Comparison of ENCODE assay signal across 23 mouse cellular contexts in the genomic region with DNA sequence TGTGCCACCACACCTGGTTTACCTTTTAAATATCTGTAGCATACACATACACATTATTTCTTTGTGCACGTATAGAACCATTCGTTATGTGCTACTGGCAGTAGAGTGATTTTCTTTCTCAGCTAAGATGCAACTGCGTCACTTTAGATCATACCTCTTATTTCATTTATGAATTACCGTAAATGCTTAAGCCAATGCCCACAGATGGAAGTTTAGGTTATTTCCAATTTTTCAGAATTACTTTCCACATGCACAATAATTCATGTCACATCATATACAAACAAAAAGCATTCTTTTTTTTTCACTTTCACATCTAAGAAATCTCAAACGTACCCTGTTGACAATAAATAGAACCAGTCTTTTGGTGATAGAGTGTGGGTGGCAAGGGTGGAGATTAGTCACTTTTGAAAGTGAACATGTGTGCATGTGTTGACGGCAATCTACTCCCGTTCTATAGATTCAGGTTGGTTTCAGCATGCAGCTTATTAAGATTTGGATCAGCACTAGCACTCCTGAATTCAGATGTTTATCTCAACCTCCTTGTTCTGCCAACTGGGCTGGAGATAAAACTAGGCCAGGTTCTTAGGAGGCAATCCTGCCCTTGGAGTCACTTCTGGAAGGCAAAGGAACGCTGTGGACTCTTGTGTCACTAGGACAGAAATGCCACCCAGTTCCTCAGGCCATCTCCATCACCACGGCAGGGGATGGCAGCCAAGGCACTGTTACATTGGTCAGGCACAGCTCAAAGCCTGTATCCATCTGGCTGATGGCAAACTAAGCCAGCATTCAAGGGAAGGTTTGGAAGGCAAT. TPM values are rescaled to one million over a fixed set of nuclear protein-coding genes. Genes with fewer than 3 reads are reported as not detected.
"Had no signal": no experiment of that assay in that cellular context is flagged by ENCODE, and none has a peak within 500 bp of the region (broad histone marks: within the 10 kb centered on the region; RNA-seq: fewer than 3 reads in every experiment).

No protein-coding gene starts in this region.

- H3K27ac ChIP-seq: kidney, embryonic 15.5 days; left cerebral cortex, adult 2 months; liver, embryonic 13.5 days; stomach, postnatal 0 days had no signal

- H3K36me3 ChIP-seq: kidney, embryonic 15.5 days; liver, embryonic 13.5 days had no signal

- DNase-seq: kidney, postnatal 10 days; kidney, postnatal 36 days; layer of hippocampus, postnatal 36 days; liver, embryonic 13.5 days; lung, adult 2 months; lung, postnatal 14 days; lung, postnatal 4 days; midbrain, embryonic 14.5 days; right cerebral cortex, adult 18-20 months; right cerebral cortex, postnatal 14 days; right cerebral cortex, postnatal 4 days; thymus, postnatal 36 days had no signal

- H3K4me1 ChIP-seq: kidney, embryonic 15.5 days; liver, embryonic 13.5 days had no signal

- H3K27me3 ChIP-seq: kidney, embryonic 15.5 days; liver, embryonic 13.5 days had no signal

- H3K9me3 ChIP-seq: kidney, embryonic 15.5 days; liver, embryonic 13.5 days had no signal

- H3K9ac ChIP-seq: kidney, embryonic 15.5 days; liver, embryonic 13.5 days had no signal

- H3K4me2 ChIP-seq: kidney, embryonic 15.5 days; liver, embryonic 13.5 days; midbrain, embryonic 11.5 days had no signal

- H3K4me3 ChIP-seq: kidney, embryonic 15.5 days; left cerebral cortex, adult 2 months; liver, embryonic 13.5 days had no signal

RNA-seq across cellular contexts. Expression of a gene that starts 53.1 kb away (rescaled TPM):
- total RNA-seq: layer of hippocampus, adult 8-10 months; layer of hippocampus, postnatal 10 days; layer of hippocampus, postnatal 36 days; left cerebral cortex, adult 2 months; left cerebral cortex, postnatal 10 days; left cerebral cortex, postnatal 36 days; midbrain, postnatal 0 days had no signal
- polyA plus RNA-seq: liver, adult 2 months; midbrain, embryonic 11.5 days; midbrain, embryonic 14.5 days; midbrain, postnatal 0 days; neural tube, embryonic 11.5 days had no signal
